Mouse (Mus musculus) urinary bladder, adult 18-20 months (tissue): ENCODE measurements around the gene Txn1.
A peak's percentile ranks its signal among the peaks of the same experiment; 100 is the strongest.

Source experiments
- DNase-seq, 2 experiments: peaks; one replicate each; pipeline ENCODE4 v3.0.0; 2022; ENCODE audit warnings: low spot score in 2 of 2, mixed read lengths in 2 of 2

Gene Txn1

DNA sequence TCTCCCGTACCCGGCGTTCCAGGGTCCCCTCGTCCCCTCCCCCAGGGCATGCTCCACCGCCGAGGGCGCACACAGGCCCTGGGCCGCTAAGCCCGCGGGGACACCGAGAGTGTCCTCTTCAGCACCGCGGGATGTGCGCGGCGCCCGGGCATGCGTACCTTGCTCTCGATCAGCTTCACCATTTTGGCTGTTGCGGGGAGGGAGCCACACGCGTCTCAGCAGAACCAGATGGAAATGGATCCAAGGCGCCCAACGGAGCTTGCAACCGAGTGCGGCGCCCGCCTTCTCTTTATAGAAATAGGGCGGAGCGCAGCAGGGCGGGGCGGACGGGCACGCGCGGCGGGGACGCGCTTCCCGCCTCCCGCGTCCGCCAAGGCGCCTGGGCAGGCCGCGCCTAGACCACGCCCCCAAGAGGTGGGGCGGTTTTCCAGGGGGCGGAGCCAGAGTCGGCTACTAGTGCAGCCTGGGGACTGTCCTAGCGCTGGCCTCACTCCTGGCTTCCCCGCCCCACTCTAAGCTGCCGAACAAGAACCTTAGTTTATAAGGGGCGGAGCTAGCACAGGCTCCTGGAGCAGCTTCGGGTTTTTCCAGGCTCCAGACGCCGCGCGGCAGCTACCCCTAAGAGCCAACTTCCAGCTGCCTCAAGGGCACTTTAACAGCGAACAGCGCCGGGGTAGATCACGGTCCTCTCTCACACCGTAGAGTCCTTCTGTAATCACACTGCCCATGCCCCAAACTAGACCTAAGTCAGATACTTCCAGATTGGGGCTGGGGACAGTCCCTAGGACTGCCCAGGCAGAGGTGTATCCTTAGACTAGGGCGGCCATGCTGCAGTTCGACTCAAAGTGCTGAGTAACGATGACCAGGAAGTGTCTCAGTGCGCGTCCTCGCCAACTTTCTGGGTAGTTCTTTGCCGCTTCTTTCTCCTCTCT is at the start of gene Txn1:
Gene Txn1, minus strand, starts transcription at position 383 of the 932 bp plus-strand sequence.
- DNase-seq = peak; percentile 97 to 99

DNA sequence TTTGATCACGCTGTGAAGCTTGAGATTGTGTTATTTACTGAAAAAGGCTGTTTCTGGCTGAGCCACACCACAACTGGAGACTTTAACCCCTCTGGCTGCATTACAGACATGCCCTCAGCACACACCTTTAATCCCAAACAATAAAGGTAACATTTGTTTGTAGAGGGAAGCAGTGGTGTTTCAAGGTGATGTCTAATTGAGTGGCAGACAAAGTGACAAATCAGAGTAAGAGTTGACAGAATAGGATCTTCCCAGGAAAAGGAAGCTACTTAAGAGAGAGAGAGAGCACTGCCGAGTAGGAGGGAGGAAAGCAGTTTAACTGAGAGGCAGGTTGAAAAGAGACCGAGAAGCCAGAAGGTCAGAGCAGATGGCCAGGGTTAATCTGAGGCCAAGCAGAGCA is 47.3 kb upstream of the Txn1 start:
- DNase-seq = no peak

DNA sequence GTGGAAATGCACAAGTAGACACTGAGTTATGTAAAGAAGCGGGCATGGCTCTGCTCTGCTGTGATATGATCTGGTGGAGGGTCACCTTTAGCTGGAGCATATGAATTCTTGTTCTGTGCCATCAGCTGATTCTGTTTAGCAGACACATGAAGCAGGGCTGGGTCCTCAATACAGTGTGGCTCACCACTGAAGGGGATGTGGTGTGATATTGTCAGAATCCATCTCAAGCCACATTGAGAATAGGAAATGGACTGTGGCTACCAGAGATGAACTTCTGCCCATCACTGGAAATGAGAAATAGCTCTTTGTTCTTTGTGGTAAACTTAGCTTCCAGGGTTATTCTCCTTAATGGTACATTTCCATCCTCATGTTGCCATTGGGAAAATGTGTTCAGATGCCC is 35.2 kb upstream of the Txn1 start:
- no peak for DNase-seq

GRCm38 (mm10) chr4:57974400-57975117 is 18.3 kb upstream of the Txn1 start:
- no peak for DNase-seq

DNA sequence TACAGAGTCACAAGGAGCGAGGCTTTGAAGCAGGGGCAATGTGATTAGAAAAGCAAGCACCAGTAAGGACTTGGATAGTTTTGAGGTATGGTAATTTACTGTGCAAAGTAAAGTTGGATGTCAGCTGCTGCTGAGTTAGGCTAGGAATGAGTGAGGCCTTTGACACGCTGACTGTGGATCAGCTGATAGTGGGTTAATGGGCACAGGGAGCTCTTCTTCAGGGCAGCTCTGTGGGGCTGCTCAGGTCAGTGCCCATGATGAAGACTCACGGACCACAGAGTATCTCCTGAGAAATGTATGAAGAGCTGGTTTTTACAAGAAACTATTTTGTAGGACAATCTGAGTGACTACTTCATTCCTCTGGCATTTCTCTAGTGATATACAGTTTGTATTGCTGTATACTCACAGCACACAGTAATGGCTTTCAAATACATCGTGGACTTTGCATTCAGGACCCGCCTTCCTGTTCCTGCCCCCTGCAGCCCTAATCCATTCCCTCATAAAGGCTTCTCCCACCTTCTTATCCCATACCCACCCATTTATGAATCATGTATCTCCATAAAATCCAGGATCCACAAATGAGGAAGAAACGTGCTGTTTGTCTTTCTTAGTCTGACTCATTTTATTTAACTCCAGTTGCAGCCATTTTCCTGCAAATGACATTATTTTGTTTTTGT is 17.5 kb upstream of the Txn1 start:
- no peak for DNase-seq

DNA sequence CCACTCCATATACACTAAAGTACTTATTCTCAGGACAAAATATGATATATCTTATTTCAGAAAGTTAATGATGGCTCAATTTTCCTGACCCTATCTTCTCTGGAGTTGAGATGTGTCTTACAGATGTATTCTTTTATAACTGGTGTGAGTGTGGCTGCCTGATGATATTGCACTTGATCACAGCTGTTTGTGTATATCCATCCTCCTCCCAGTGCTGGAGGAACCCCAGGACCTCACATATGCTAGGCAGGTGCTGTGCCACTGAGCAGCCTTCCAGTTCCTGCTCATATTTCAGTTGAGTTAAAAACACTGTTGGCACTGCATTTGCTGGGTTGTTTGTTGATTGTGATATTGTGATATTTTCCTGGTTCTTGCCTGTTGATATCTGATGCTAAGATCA is 14.1 kb upstream of the Txn1 start:
- no peak for DNase-seq

DNA sequence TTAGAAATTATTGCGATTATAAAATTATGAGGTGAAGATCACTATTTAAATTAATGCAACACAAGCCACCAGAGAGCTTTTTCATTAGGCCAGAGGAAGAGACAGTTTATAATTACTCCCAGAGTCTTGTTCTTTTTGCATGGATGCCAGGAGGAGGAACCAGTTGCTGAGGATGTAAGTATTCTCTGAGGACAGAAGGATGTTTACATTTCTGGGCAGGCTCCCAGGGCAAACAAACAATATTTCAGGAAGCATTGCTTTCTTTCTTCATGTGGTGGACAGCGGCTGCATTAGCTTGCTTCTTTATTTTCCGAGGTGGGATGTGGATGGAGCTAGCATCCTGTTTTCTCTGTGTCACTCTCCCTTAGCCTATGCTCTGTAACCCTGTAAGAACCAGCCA is 11.0 kb upstream of the Txn1 start:
- DNase-seq = no peak

DNA sequence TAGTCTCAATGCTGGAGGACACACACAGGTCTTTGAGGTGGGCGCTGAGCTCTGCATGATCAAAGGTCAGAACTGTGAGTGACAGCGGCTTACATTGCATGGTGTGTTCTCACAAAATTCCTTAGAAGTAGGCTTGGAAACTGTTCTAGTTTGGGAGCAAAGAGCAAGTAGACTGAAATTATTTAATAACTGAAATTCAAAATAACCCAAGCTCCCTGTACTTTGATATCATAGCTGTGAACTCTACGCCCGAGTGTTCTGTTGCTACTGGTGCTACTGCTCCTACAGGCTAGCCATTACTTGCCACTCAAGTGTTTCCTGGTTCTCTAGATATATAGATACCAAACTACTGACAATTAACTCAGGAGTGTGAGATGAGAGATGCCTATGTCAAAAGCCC is 9.3 kb upstream of the Txn1 start:
- no peak for DNase-seq

DNA sequence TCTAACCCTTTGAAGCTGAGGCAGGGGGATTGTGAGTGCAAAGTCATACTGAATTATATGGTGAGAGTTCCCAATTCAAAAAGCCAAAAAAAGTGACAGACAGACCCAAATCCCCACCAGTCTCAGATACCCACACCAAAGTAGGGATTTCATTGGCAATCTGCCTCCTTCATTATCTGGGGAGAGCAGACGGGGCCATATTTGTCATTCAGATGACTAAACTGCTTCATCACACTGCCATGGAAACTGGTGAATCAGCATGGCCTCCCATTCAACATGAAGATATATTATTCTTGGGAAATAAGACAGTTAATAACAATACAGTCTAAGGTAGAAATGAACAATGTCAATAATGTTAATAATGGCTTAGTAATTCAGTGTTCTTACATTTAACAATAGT is 7.9 kb upstream of the Txn1 start:
- DNase-seq = no peak

- no peak for DNase-seq
These were observed 2.8 kb upstream of the Txn1 start for GRCm38 (mm10) chr4:57959056-57959455.

DNA sequence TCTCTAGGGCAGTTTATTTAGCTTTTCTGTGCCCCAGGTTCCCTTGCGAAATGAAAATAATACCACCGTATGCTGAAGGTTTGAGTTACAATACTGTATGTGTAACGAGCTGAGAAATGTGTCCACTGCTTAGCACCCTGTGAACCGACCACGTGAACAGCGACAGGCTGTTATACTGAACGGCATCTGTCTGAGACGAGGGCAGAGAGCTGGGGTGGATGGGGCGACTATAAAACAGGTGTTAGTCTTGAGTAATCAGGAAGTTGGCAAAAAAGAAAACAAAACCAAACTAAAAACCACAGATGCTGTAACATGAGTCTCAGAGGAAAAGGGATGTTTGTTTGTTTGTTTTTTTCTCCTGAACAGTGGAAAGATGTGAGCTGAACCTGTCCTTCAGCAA is 1.9 kb upstream of the Txn1 start:
- DNase-seq = no peak

DNA sequence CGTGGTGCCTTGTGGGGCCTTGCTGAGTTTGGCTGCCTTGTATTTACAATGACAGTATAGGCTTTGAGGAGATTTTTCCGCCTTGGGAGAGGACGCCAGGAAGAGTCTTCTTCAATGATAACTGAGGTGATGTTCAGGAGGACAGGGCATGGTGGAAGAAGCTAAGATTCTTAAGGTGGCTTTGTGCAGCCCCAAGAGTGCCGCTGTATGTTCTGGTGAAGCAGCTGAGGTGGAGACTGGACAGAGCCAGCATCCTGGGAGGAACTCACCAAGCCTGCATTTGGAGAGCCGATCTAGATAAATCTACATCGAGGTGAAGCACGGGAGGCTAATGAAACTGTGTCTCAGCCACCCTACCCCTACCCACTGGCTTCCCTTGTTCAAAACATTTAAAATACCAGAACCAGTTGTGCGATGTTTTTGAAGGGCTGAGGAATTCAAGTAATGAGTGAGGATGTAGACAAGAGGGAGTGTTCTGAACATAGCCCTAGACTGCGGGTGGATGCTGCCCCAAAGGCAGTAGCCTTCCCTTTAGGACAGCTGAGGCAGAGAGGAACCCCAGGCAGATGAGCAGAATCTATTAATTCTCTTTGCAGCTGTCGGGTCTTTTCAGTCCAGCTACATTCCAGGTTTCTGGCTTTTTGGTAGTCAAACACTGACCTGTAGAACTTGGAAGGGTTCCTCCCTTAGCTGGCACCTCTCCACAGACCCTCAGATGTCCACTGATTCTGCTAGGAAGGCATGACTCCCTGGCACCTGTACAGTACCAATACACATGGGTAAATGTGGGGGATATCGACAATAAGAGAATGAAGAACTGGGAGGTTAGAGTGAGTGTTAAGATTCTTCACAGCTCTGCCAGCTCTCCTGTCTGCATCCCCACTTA is 1.2 kb upstream of the Txn1 start:
- peak in 1 of 2 experiments; percentile 30 for DNase-seq

GRCm38 (mm10) chr4:57955544-57955958 is 660 bp downstream of the Txn1 start:
- peak; percentile 55 to 71 for DNase-seq

- DNase-seq = no peak
These were observed 1.2 kb downstream of the Txn1 start for GRCm38 (mm10) chr4:57954991-57955390.

GRCm38 (mm10) chr4:57954580-57954979 is 1.6 kb downstream of the Txn1 start:
- DNase-seq = no peak

DNA sequence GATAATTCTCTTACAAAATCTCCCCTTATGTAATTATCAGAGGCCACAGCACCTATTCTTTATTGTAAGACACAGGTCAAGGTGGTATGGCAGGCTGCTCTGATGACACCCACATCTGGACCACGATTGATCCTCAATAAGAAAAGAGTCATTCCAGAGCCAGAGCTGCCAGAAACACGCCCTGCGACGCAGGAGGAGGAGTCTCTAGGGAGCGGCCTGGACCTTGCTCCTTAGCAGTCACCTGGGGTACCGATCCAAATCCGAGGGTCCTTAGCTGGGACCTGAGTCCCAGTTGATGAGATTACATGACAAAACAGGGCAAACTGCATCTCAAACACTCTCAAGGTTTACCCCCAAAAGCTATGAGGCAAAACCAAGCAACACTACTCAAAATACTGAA is 2.4 kb downstream of the Txn1 start:
- DNase-seq = no peak

- no peak for DNase-seq
These were observed 3.3 kb downstream of the Txn1 start for GRCm38 (mm10) chr4:57952891-57953290.

GRCm38 (mm10) chr4:57952416-57952815 is 3.8 kb downstream of the Txn1 start:
- DNase-seq = no peak

- DNase-seq = no peak
These were observed 6.3 kb downstream of the Txn1 start for GRCm38 (mm10) chr4:57949866-57950265.

DNA sequence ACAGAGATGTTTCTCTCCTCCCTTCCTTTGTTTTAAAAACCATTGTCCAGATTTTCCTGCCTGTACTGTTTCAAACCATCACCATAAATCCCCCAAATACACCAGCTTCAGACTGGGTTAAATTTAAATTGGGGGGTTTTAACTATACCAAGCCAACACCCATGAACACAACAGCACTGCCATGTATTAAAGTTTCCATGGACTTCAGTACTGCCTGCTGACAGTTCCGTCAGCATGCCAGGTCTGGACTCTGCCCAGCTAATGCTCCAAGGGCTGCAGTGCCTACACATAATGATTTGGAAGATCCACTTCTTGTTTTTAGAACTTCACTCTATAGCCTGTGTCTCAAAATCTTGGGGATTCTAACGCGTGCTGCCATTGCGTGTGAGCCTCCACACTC is 8.7 kb downstream of the Txn1 start:
- DNase-seq = no peak

- no peak for DNase-seq
These were observed 9.2 kb downstream of the Txn1 start for GRCm38 (mm10) chr4:57947036-57947435.
